Mouse (Mus musculus): ENCODE results near the gene Gm31571. TPM values are rescaled to one million over a fixed set of nuclear protein-coding genes. Genes with fewer than 3 reads are reported as not detected.
"Not testable (repeated sequence)": the region's sequence is repeated elsewhere in the genome, so short reads cannot be mapped to it uniquely, and the experiment has no call there.

Gene Gm31571
- polyA plus RNA-seq (2012; ENCODE audit: insufficient read depth, low replicate concordance): not detected in 2 replicates

GRCm38 (mm10) chrY:22051253-22051652 lies at the start of gene Gm31571:
Gene Gm31571 (minus strand): TSS chrY:22051353.
- H3K4me3 ChIP-seq (replicated peaks); H3K36me3 ChIP-seq (replicated peaks; ENCODE audit: low read length); H3K27me3 ChIP-seq (replicated peaks); H3K4me1 ChIP-seq; H3K9me3 ChIP-seq: not testable (repeated sequence)

Data from megakaryocyte, embryonic 14.5 days (primary cell).